ENCODE assay signal across 10 mouse cellular contexts in the genomic region with DNA sequence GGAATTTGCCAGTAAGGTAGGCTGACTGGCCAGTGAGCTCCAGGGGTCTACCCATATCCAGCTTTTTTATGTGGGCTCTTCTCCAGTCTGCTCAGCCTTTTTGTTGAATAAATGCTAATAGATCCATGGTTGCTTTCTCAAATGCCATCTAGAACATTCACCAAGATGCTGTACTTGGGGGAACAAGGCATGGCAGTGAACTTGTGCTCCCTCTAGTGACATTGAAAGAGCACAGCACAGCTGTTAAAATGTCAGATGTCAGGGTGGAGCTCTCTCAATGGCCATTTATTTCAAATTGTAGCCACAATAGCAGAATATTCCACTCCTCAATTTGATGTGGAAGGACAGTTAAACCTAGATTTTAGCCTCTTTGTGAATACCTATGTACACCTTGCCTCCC.
DNase-seq lines count a peak whose midpoint lies in the region; ATAC-seq and TF ChIP-seq lines count a peak whose summit lies in the region.
"Had no signal": no experiment of that assay in that cellular context is flagged by ENCODE, and none has a peak within 500 bp of the region (broad histone marks: within the 10 kb centered on the region; RNA-seq: fewer than 3 reads in every experiment).

No protein-coding gene starts in this region.

- H3K36me3 ChIP-seq in E14TG2a.4 (ENCODE audit: insufficient read depth, low read length): no peaks in the 10 kb centered on the region
- no peaks in the 10 kb centered on the region for H3K36me3 ChIP-seq in embryonic facial prominence, embryonic 14.5 days (ENCODE audit: control insufficient read depth, insufficient read depth, low read length)
- H3K36me3 ChIP-seq: limb, embryonic 15.5 days had no signal

- no peak overlapping the region for H3K9ac ChIP-seq in embryonic facial prominence, embryonic 14.5 days (ENCODE audit: low read depth, low read length)
- H3K9ac ChIP-seq: forebrain, embryonic 13.5 days; limb, embryonic 15.5 days had no signal

- no peaks in the 10 kb centered on the region for H3K4me1 ChIP-seq in E14TG2a.4 (replicated peaks; ENCODE audit: low read depth, low read length)
- no peaks in the 10 kb centered on the region for H3K4me1 ChIP-seq in embryonic facial prominence, embryonic 14.5 days (ENCODE audit: control insufficient read depth, insufficient read depth, low read length)
- H3K4me1 ChIP-seq: forebrain, embryonic 13.5 days; limb, embryonic 15.5 days had no signal

- ATAC-seq in embryonic facial prominence, embryonic 14.5 days (ENCODE audit: low read depth): no peak
- ATAC-seq: forebrain, embryonic 13.5 days had no signal

- H3K9me3 ChIP-seq in E14TG2a.4 (ENCODE audit: low read length): peaks cover 33% of the 10 kb centered on the region
- no peaks in the 10 kb centered on the region for H3K9me3 ChIP-seq in embryonic facial prominence, embryonic 14.5 days (ENCODE audit: control insufficient read depth, low read length)
- H3K9me3 ChIP-seq: forebrain, embryonic 13.5 days; limb, embryonic 15.5 days had no signal

- DNase-seq in kidney, adult 9 months: peak; percentile 20
- no peak for DNase-seq in kidney, adult 8-10 months
- peak; percentile 21 for DNase-seq in R1 (ENCODE audit: low read depth, low spot score)
- DNase-seq in embryonic facial prominence, embryonic 14.5 days (ENCODE audit: low spot score): peak; percentile 57
- DNase-seq in T-cell, adult 2 months (ENCODE audit: low spot score): no peak
- DNase-seq in gastrocnemius, postnatal 10 days: no peak
- DNase-seq: adrenal gland, adult 2 months had no signal

- H3K27ac ChIP-seq in embryonic facial prominence, embryonic 14.5 days (replicated peaks; ENCODE audit: low read depth, low read length): no peak overlapping the region
- H3K27ac ChIP-seq: forebrain, embryonic 13.5 days; limb, embryonic 15.5 days had no signal

- H3K27me3 ChIP-seq in E14TG2a.4 (ENCODE audit: insufficient read depth, low read length): no peaks in the 10 kb centered on the region
- H3K27me3 ChIP-seq in embryonic facial prominence, embryonic 14.5 days (replicated peaks; ENCODE audit: control insufficient read depth, insufficient read depth, low read length): no peaks in the 10 kb centered on the region
- H3K27me3 ChIP-seq: forebrain, embryonic 13.5 days; limb, embryonic 15.5 days had no signal

- no peak overlapping the region for H3K4me2 ChIP-seq in embryonic facial prominence, embryonic 14.5 days (ENCODE audit: low read depth, low read length)
- H3K4me2 ChIP-seq: forebrain, embryonic 13.5 days; limb, embryonic 15.5 days had no signal

- peak; percentile 36 for TF ChIP-seq CTCF in E14TG2a.4 (conservative IDR thresholded peaks at IDR 0.05; ENCODE audit: low read length)

- no peak overlapping the region for H3K4me3 ChIP-seq in E14TG2a.4 (replicated peaks; ENCODE audit: low read length)
- H3K4me3 ChIP-seq in embryonic facial prominence, embryonic 14.5 days (ENCODE audit: low read depth, low read length): no peak overlapping the region
- H3K4me3 ChIP-seq: forebrain, embryonic 13.5 days; limb, embryonic 15.5 days had no signal

Comparison
In these comparisons a context has a peak if more than half of its experiments do, and no peak if none do; other contexts are left out.
1. DNase-seq: peak in kidney, adult 9 months (single experiment), R1 (single experiment) and embryonic facial prominence, embryonic 14.5 days (single experiment); none in kidney, adult 8-10 months (0 of 2), T-cell, adult 2 months (single experiment) and gastrocnemius, postnatal 10 days (single experiment).